Mouse (Mus musculus) forebrain, embryonic 13.5 days (tissue): ENCODE data around the gene Sumo2. TPM values are rescaled to one million over a fixed set of nuclear protein-coding genes. Genes with fewer than 3 reads are reported as not detected.
"Not testable (repeated sequence)": the region's sequence is repeated elsewhere in the genome, so short reads cannot be mapped to it uniquely, and the experiment has no call there.

Source experiments
- ATAC-seq: fragments of 200-750 bp; cut with Nextera tagmentation; 2 replicates; pipeline ENCODE4 v1.8.0; 2017
- H3K27ac ChIP-seq: fragments of 300-500 bp; sonication (generic); 2 replicates; pipeline ENCODE4 v1.5.1; 2015; ENCODE audit warnings: inconsistent platforms, mild to moderate bottlenecking, moderate library complexity
- H3K27me3 ChIP-seq: fragments of 300-500 bp; sonication (generic); 2 replicates; pipeline ENCODE4 v1.6.1; 2015; ENCODE audit warnings: mild to moderate bottlenecking, inconsistent platforms
- H3K36me3 ChIP-seq: fragments of 300-500 bp; sonication (generic); 2 replicates; pipeline ENCODE4 v1.6.1; 2015; ENCODE audit warnings: mild to moderate bottlenecking, inconsistent platforms; ENCODE audit not compliant: poor library complexity, severe bottlenecking
- H3K4me1 ChIP-seq: fragments of 300-500 bp; sonication (generic); 2 replicates; pipeline ENCODE4 v1.6.1; 2015; ENCODE audit warnings: inconsistent platforms
- H3K4me2 ChIP-seq: fragments of 300-500 bp; sonication (generic); 2 replicates; pipeline ENCODE4 v1.6.1; 2015; ENCODE audit warnings: inconsistent platforms, mild to moderate bottlenecking, moderate library complexity
- H3K4me3 ChIP-seq: fragments of 300-500 bp; sonication (generic); 2 replicates; pipeline ENCODE4 v1.5.1; 2015; ENCODE audit warnings: mild to moderate bottlenecking, inconsistent platforms
- H3K9ac ChIP-seq: fragments of 300-500 bp; sonication (generic); 2 replicates; pipeline ENCODE4 v1.6.1; 2015; ENCODE audit warnings: mild to moderate bottlenecking, inconsistent platforms
- H3K9me3 ChIP-seq: fragments of 300-500 bp; sonication (generic); replicated peaks from 2 replicates; pipeline ENCODE4 v1.6.1; 2016; ENCODE audit warnings: inconsistent platforms
- WGBS: fragments of 180-500 bp; shearing (Covaris S2); methylation state at CpG from one replicate; pipeline ENCODE4 v1.1.7; 2015; 5-methylcytosine and 5-hydroxymethylcytosine counted together
- polyA plus RNA-seq: library from polyadenylated mRNA; unstranded; fragments of >200 nt; fragmentation: Nextera tagmentation; extraction: Ambion mirVana; gene quantifications from 2 replicates; pipeline ENCODE4 v1.2.1, GENCODE M21; 2015

Sumo2 gene
- polyA plus RNA-seq, 1 experiment from 2014 or later, result 1,571 TPM

GRCm38 (mm10) chr11:115476630-115477029 lies 59.4 kb downstream of the Sumo2 start:
- Histone ChIP-seq H3K4me3 (peak overlapping the region; percentile 83; the same call in 1 of the 2 replicates), H3K4me2 (peak overlapping the region; percentile 95), H3K9ac (0 out of 2 replicates have a peak overlapping the region, but pooled peaks have one; percentile 82), H3K4me1 (peaks cover 33% of the 10 kb centered on the region)
- not testable (repeated sequence) for H3K9me3 ChIP-seq, H3K27me3 ChIP-seq, H3K36me3 ChIP-seq, H3K27ac ChIP-seq, ATAC-seq
- 83% methylated on average over 4 of the region's 4 CpGs for WGBS

- no peak overlapping the region for H3K27ac ChIP-seq
- peak overlapping the region; percentile 83 for H3K4me3 ChIP-seq
- no peaks in the 10 kb centered on the region; the same call in 1 of the 2 replicates for H3K36me3 ChIP-seq
- WGBS, result 4% methylated on average over 28 of the region's 28 CpGs
- H3K4me2 ChIP-seq, result peak overlapping the region; percentile 95
- peak; percentile 34; the same call in 1 of the 2 replicates for ATAC-seq
- peak overlapping the region; percentile 82 for H3K9ac ChIP-seq
- H3K27me3 ChIP-seq, result no peaks in the 10 kb centered on the region
- H3K4me1 ChIP-seq, result peaks cover 33% of the 10 kb centered on the region
- no peaks in the 10 kb centered on the region for H3K9me3 ChIP-seq
These were observed 60.3 kb downstream of the Sumo2 start for GRCm38 (mm10) chr11:115475758-115476237.

- Histone ChIP-seq H3K9me3 (no peaks in the 10 kb centered on the region), H3K27ac (peak within 1 kb of the TSS; percentile 79), H3K9ac (peak within 1 kb of the TSS; percentile 82), H3K4me3 (peak within 1 kb of the TSS; percentile 83), H3K36me3 (no peaks in the 10 kb centered on the region; the same call in 1 of the 2 replicates), H3K4me1 (peaks cover 33% of the 10 kb centered on the region), H3K4me2 (peak within 1 kb of the TSS; percentile 95), H3K27me3 (no peaks in the 10 kb centered on the region)
- peak; percentile 98 for ATAC-seq
- WGBS, result under 1% methylated on average over 26 of the region's 26 CpGs
These were observed 60.9 kb downstream of the Sumo2 start, which contains the start of gene Armc7 for GRCm38 (mm10) chr11:115475025-115475757. Armc7 (plus strand) TSS chr11:115475667.

DNA sequence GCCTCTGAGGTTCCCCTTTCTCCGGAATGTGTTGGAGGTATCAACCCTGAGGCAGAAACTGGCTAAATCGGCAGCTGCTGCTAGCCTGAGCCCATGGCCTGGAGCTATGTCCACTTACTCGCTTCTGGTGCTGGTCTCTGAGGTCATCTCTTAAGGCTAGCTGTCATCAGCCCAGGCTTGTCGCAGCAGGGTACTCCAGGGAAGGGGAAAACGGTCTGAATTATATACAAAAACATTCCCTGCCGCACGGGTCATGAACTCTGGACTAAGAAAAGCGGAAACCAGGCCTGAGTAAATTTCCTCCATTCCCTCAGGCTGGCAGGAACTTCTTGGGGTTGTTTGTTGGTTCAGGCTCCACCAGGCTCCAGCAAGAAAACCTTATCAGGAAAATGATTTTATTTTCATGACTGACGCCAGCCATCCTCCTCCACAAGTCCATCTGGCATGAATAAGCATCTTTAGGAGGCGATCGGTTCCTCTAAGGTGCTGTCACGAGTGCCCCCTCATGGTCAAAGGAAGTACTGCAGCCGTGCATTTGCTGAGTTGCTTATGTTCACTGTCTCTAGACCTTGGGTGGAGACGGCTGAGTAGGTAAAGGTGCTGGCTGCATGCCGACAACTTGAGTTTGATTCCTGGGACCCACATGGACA lies 62.3 kb downstream of the Sumo2 start:
- Histone ChIP-seq H3K4me2 (peak overlapping the region; percentile 32), H3K4me1 (peaks cover 33% of the 10 kb centered on the region), H3K9me3 (no peaks in the 10 kb centered on the region), H3K36me3 (no peaks in the 10 kb centered on the region; the same call in 1 of the 2 replicates), H3K27ac (peak overlapping the region; percentile 54; the same call in 1 of the 2 replicates), H3K27me3 (no peaks in the 10 kb centered on the region), H3K4me3 (no peak overlapping the region), H3K9ac (no peak overlapping the region)
- ATAC-seq, result 0 out of 2 replicates have a peak, but pooled peaks have one; percentile 9
- WGBS, result 26% methylated on average over 15 of the region's 15 CpGs

Other genes starting within 250 kb of the Sumo2 start
- 0.23 and 0.39 TPM in 2 replicates for gene Fads6, start 238.6 kb downstream of the Sumo2 start, polyA plus RNA-seq
- gene Otop2, start 229.1 kb downstream of the Sumo2 start, polyA plus RNA-seq, result not detected in 2 replicates
- gene Ush1g, start 214.2 kb downstream of the Sumo2 start, polyA plus RNA-seq, result not detected in 2 replicates
- 0.14 TPM in 1 of 2 replicates, not detected in the other for gene Otop3, start 201.5 kb downstream of the Sumo2 start, polyA plus RNA-seq
- 32.9 and 36.4 TPM in 2 replicates for gene Hid1, start 168.5 kb downstream of the Sumo2 start, polyA plus RNA-seq
- 20.7 and 20.9 TPM in 2 replicates for gene Cdr2l, start 154.4 kb downstream of the Sumo2 start, polyA plus RNA-seq
- 246 and 248 TPM in 2 replicates for gene Mrpl58, start 132.5 kb downstream of the Sumo2 start, polyA plus RNA-seq
- gene Atp5h, start 116.3 kb downstream of the Sumo2 start, polyA plus RNA-seq, result 916 and 1,000 TPM in 2 replicates
- 7.0 and 9.9 TPM in 2 replicates for gene Kctd2, start 116.1 kb downstream of the Sumo2 start, polyA plus RNA-seq
- not detected in 2 replicates for gene Trim80, start 95.7 kb downstream of the Sumo2 start, polyA plus RNA-seq
- gene Slc16a5, start 73.8 kb downstream of the Sumo2 start, polyA plus RNA-seq, result not detected in 2 replicates
- gene Armc7, start 60.6 kb downstream of the Sumo2 start, polyA plus RNA-seq, result 11.3 and 13.0 TPM in 2 replicates
- 87.0 and 91.1 TPM in 2 replicates for gene Nt5c, start 44.4 kb downstream of the Sumo2 start, polyA plus RNA-seq
- 1,632 and 1,660 TPM in 2 replicates for gene Jpt1, start 21.9 kb downstream of the Sumo2 start, polyA plus RNA-seq
- 161 and 179 TPM in 2 replicates for gene Nup85, start 28.2 kb upstream of the Sumo2 start, polyA plus RNA-seq
- gene Mrps7, start 67.6 kb upstream of the Sumo2 start, polyA plus RNA-seq, result 81.6 and 87.1 TPM in 2 replicates
- gene Gga3, start 67.8 kb upstream of the Sumo2 start, polyA plus RNA-seq, result 23.6 and 29.8 TPM in 2 replicates
- 12.4 and 13.4 TPM in 2 replicates for gene Mif4gd, start 76.7 kb upstream of the Sumo2 start, polyA plus RNA-seq
- gene Slc25a19, start 92.0 kb upstream of the Sumo2 start, polyA plus RNA-seq, result 37.6 and 37.8 TPM in 2 replicates
- gene Grb2, start 172.3 kb upstream of the Sumo2 start, polyA plus RNA-seq, result 137 and 139 TPM in 2 replicates
- 28.0 and 29.5 TPM in 2 replicates for gene Tmem94, start 229.2 kb upstream of the Sumo2 start, polyA plus RNA-seq